Mouse (Mus musculus) mammary gland, adult 2 months (tissue): Measurements from ENCODE around the gene Usp4. TPM values are rescaled to one million over a fixed set of nuclear protein-coding genes. Genes with fewer than 3 reads are reported as not detected.

Experiments used
- polyA plus RNA-seq: library from polyadenylated mRNA; depleted of rRNA; stranded (reverse); fragments of >200 nt; gene quantifications from 2 replicates; pipeline ENCODE4 v1.2.3, GENCODE M21; 2012; ENCODE audit warnings: low replicate concordance; rRNA removed

Gene Usp4
- polyA plus RNA-seq = 59.2 and 62.9 TPM in 2 replicates

GRCm38 (mm10) chr9:108347540-108348289 is at the start of gene Usp4:
Gene Usp4 (plus strand): TSS chr9:108347853.

DNA sequence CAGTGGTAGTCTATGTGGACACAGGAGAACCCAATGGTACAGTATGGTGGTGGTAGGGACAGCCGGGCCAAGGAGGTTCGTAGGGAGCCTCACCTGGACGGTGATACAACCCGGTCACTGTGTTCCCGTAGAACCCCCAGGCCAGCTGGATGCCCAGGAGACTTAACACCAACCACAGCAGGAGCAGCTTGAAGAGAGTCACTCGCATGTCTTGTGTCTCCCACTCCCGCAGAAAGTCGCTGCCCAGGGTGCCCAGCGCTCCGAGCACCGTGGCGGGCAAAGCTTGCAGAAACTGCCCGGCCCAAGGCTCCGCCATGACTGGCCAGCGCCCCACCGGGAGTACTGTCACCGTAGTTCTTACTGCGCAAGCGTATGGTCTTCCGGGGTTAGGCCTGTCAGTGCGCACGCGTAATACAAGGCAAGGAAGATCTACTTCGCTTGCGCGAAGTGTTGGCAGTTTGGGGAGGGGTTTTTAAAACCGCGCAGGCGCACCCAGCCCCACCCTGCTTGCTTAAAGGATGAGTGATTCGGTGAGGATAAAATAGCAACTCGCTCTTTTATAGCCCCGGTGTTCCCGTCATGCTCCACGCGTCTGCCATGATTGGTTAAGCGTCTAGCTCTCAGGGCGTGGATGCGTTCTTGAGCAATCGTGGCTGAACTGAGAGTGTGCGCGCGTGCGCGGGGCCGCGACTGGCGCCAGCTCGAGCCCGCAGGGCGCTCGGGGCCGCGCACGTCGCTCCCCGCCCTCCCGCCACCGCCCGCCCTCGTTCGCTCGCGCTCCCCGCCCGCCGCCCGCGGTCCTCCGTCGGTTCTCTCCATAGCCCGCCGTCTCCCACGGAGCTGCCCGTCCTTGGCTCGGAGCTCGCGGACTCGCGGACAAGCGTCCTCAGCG is 41.8 kb upstream of the Usp4 start, which contains the start of the genes Rhoa and Tcta:
Gene Rhoa (plus strand): TSS at position 501 of the 892 bp plus-strand sequence.
Gene Tcta (minus strand): TSS at position 532 of the 892 bp plus-strand sequence.

DNA sequence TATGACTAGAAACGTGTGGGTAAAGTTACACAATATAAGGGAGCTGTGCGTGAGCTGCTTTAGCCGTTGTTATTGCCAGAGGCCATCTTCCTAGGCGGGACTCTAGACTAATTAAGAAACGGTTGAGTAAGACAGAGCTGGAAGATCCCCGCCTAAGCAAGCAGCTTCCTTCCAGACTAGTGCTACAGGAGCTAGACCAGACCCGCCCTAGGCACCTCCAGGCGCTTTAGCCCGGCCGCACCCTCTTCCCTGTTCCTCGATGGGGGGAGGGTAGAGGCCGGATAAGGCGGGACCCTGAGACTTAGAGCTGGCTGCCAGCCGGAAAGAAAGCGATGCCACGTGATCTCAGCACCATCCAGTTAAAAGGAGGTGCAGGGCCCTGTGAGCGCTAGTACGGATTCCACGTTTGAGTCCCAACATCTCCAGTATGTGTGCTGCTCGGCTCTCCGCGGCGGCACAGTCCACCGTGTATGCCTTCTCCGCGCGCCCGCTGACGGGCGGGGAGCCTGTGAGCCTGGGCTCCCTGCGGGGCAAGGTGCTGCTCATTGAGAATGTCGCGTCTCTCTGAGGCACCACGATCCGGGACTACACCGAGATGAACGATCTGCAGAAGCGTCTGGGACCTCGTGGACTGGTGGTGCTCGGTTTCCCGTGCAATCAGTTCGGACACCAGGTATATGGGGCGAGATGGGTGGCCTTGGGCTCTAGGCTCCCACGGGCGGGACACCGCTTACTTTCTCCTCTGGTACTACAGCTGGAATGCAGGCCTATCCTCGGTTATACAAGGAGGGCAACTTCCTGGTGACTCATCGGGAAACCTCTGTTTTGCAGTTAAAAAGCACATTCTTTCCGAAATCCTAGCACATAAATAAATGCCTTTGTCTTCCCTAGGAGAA is 8.5 kb upstream of the Usp4 start, which contains the start of gene Gpx1:
Gene Gpx1 (plus strand): TSS at position 18 of the 896 bp plus-strand sequence.

GRCm38 (mm10) chr9:108392676-108393075 is 45.0 kb downstream of the Usp4 start, which contains the start of gene 1700102P08Rik:
Gene 1700102P08Rik (plus strand): TSS chr9:108392805.

DNA sequence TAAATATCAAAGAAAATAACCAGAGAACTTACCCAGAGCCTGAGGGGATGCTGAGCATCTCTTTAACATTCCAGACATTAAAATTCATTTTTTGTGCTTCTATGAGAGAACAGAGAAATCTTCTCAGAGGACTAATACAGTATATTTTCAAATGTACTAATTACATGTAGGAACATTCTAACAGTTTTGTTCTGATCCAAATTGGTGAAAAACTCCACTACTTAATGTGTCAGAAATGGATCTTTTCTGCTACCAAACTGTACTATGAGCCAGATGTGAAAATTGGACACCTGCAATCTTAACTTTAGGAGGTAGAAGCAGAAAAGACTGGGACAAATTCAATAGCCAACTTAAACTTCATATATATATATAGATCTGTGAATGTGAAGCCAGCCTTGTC is 80.7 kb downstream of the Usp4 start, which contains the start of gene Ccdc36:
Gene Ccdc36 (minus strand): TSS at position 101 of the 400 bp plus-strand sequence.

GRCm38 (mm10) chr9:108436182-108436581 is 88.5 kb downstream of the Usp4 start, which contains the start of gene BC048562:
Gene BC048562 (plus strand): TSS chr9:108436482.

Other genes starting within 250 kb of the Usp4 start
- gene Bsn, start 157.5 kb upstream of the Usp4 start, polyA plus RNA-seq = 0.43 and 0.96 TPM in 2 replicates
- 72.6 and 76.3 TPM in 2 replicates for gene Dag1, start 83.9 kb upstream of the Usp4 start, polyA plus RNA-seq
- gene Nicn1, start 57.4 kb upstream of the Usp4 start, polyA plus RNA-seq = 14.5 and 29.8 TPM in 2 replicates
- 7.5 and 10.4 TPM in 2 replicates for gene Amt, start 51.0 kb upstream of the Usp4 start, polyA plus RNA-seq
- 125 and 183 TPM in 2 replicates for gene Rhoa, start 41.7 kb upstream of the Usp4 start, polyA plus RNA-seq
- 43.9 and 96.1 TPM in 2 replicates for gene Tcta, start 41.7 kb upstream of the Usp4 start, polyA plus RNA-seq
- 1,029 and 1,673 TPM in 2 replicates for gene Gpx1, start 8.9 kb upstream of the Usp4 start, polyA plus RNA-seq
- gene 1700102P08Rik, start 45.0 kb downstream of the Usp4 start, polyA plus RNA-seq = 0.34 and 0.48 TPM in 2 replicates
- gene Ccdc36, start 80.6 kb downstream of the Usp4 start, polyA plus RNA-seq = 0.03 TPM in 1 of 2 replicates, not detected in the other
- not detected in 2 replicates for gene BC048562, start 88.6 kb downstream of the Usp4 start, polyA plus RNA-seq
- 24.9 and 25.2 TPM in 2 replicates for gene Ccdc71, start 112.7 kb downstream of the Usp4 start, polyA plus RNA-seq
- gene Klhdc8b, start 113.7 kb downstream of the Usp4 start, polyA plus RNA-seq = 44.0 and 53.3 TPM in 2 replicates
- gene Lamb2, start 131.9 kb downstream of the Usp4 start, polyA plus RNA-seq = 152 and 195 TPM in 2 replicates
- 177 and 200 TPM in 2 replicates for gene Usp19, start 142.7 kb downstream of the Usp4 start, polyA plus RNA-seq
- gene Qars, start 159.9 kb downstream of the Usp4 start, polyA plus RNA-seq = 171 and 217 TPM in 2 replicates
- 121 and 153 TPM in 2 replicates for gene Qrich1, start 169.0 kb downstream of the Usp4 start, polyA plus RNA-seq
- 76.5 and 81.5 TPM in 2 replicates for gene Impdh2, start 212.4 kb downstream of the Usp4 start, polyA plus RNA-seq
- 54.9 and 58.4 TPM in 2 replicates for gene Ndufaf3, start 219.6 kb downstream of the Usp4 start, polyA plus RNA-seq
- gene Dalrd3, start 222.0 kb downstream of the Usp4 start, polyA plus RNA-seq = 215 and 258 TPM in 2 replicates
- gene Wdr6, start 230.9 kb downstream of the Usp4 start, polyA plus RNA-seq = 39.5 and 43.9 TPM in 2 replicates
- 7.2 and 10.5 TPM in 2 replicates for gene P4htm, start 249.8 kb downstream of the Usp4 start, polyA plus RNA-seq